Mouse (Mus musculus) neural tube, embryonic 11.5 days (tissue): ENCODE results near the gene Spa17. TPM values are rescaled to one million over a fixed set of nuclear protein-coding genes. Genes with fewer than 3 reads are reported as not detected.

Experiments used
- ATAC-seq: fragments of 200-750 bp; cut with Nextera tagmentation; 2 replicates; pipeline ENCODE4 v1.8.0; 2017; ENCODE audit warnings: moderate number of reproducible peaks, mild to moderate bottlenecking, moderate TSS enrichment, moderate library complexity; ENCODE audit not compliant: insufficient read depth, low FRiP score, low TSS enrichment
- DNase-seq: peaks from one replicate; pipeline ENCODE4 v3.0.0-alpha.2; 2015; ENCODE audit warnings: low spot score
- H3K27ac ChIP-seq: fragments of 300-500 bp; sonication (generic); 2 replicates; pipeline ENCODE4 v1.5.1; 2014; ENCODE audit warnings: low read depth, mild to moderate bottlenecking, low read length
- H3K27me3 ChIP-seq: fragments of 300-500 bp; sonication (generic); 2 replicates; pipeline ENCODE4 v1.6.1; 2014; ENCODE audit warnings: mild to moderate bottlenecking, low read length, mixed read lengths; ENCODE audit not compliant: control insufficient read depth, insufficient read depth
- H3K36me3 ChIP-seq: fragments of 300-500 bp; sonication (generic); 2 replicates; pipeline ENCODE4 v1.6.1; 2014; ENCODE audit warnings: mild to moderate bottlenecking, low read length, moderate library complexity, mixed read lengths; ENCODE audit not compliant: control insufficient read depth, insufficient read depth
- H3K4me1 ChIP-seq: fragments of 300-500 bp; sonication (generic); 2 replicates; pipeline ENCODE4 v1.6.1; 2014; ENCODE audit warnings: low read length, mixed read lengths; ENCODE audit not compliant: control insufficient read depth, insufficient read depth
- H3K4me2 ChIP-seq: fragments of 300-500 bp; sonication (generic); 2 replicates; pipeline ENCODE4 v1.6.1; 2014; ENCODE audit warnings: low read depth, mild to moderate bottlenecking, moderate library complexity
- H3K4me3 ChIP-seq: fragments of 300-500 bp; sonication (generic); 2 replicates; pipeline ENCODE4 v1.5.1; 2014; ENCODE audit warnings: low read depth, low read length
- H3K9ac ChIP-seq: fragments of 300-500 bp; sonication (generic); 2 replicates; pipeline ENCODE4 v1.6.1; 2014; ENCODE audit warnings: mild to moderate bottlenecking, low read length
- H3K9me3 ChIP-seq: fragments of 300-500 bp; sonication (generic); 2 replicates; pipeline ENCODE4 v1.6.1; 2016; ENCODE audit warnings: low read length; ENCODE audit not compliant: control insufficient read depth
- WGBS: fragments of 180-500 bp; shearing (Covaris S2); extraction: QIAGEN DNeasy Blood & Tissue Kit; methylation state at CpG from one replicate; pipeline ENCODE4 v1.1.7; 2014; 5-methylcytosine and 5-hydroxymethylcytosine counted together
- polyA plus RNA-seq: library from polyadenylated mRNA; unstranded; fragments of >200 nt; fragmentation: Nextera tagmentation; extraction: Ambion mirVana; gene quantifications from 2 replicates; pipeline ENCODE4 v1.2.1, GENCODE M21; 2014

Spa17 gene
- polyA plus RNA-seq, 1 experiment from 2014 or later: 13.3 TPM

DNA sequence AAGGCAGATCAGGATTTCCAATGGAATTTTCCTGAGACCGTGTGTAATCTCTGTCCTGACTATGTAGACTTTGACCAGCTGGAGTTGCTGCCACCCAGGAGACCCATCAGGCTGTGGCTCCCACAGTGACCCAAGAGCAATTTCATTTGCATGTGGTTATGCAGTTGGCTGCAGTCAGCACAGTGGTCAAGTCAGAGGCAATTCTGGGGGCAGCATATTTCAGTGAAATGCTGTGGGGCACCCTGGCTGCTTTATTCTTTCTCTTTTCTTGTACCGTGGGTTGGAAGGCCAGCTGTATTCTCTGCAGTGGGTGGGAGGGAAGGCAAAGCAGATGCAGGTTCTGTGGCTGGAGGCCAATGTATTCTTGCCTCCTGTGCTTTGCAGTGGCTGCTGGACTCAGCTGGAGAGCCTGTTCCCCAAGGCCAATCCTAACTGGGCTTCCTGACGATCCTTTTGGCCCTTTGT, 12.6 kb upstream of the Spa17 start:
- Histone ChIP-seq H3K9me3 (no peaks in the 10 kb centered on the region), H3K4me2 (no peak overlapping the region), H3K36me3 (no peaks in the 10 kb centered on the region), H3K9ac (peak overlapping the region; percentile 3; the same call in 1 of the 2 replicates), H3K27me3 (no peaks in the 10 kb centered on the region), H3K27ac (peak overlapping the region; percentile 67), H3K4me1 (no peaks in the 10 kb centered on the region), H3K4me3 (no peak overlapping the region)
- WGBS: 4% methylated on average over 3 of the region's 3 CpGs
- ATAC-seq (peak; percentile 64), DNase-seq (peak; percentile 34)

DNA sequence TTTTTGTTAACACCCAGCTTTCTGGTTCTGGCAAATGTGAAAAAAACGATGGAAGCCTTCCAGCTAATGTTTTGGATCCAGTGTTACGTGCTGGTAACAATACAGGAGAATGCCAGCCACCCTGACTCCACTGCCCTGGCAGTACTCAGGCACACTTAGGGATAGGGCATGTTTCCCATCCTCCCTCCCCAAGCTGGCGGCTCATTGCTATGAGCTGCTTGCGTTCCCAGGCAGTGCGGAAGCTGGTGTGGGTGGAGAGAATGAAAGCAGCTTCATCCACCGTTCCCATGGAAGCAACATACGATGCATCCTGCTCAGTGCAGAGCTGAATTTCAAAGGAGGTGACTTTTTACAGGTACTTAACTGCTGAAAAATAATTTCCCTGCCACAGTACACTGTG, 12.1 kb upstream of the Spa17 start:
- Histone ChIP-seq H3K9ac (no peak overlapping the region), H3K36me3 (no peaks in the 10 kb centered on the region), H3K4me3 (no peak overlapping the region), H3K4me1 (no peaks in the 10 kb centered on the region), H3K9me3 (no peaks in the 10 kb centered on the region), H3K27me3 (no peaks in the 10 kb centered on the region), H3K4me2 (no peak overlapping the region), H3K27ac (peak overlapping the region; percentile 67)
- DNase-seq: peak; percentile 21
- WGBS: 21% methylated on average over 7 of the region's 7 CpGs
- ATAC-seq: peak; percentile 70

DNA sequence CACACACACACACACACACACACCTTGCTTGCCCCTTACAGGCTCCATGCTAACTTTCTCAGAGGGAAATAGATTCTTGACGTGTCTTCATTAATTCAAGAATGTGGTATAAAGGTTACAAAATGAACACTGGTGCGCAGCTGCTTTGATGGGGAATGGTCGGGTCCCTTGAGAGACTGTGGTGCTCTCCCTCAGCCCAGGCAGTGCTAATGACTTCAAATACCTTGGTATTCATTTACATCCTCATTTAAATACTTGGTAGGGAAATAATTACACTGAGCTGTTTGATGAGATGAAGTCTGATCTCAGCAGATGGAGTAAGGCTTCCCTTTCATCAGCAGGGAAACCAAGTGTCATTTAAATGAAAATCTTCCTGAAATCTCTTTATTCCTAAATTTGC, 11.6 kb upstream of the Spa17 start:
- no peak overlapping the region for H3K9ac ChIP-seq
- 43% methylated on average over 3 of the region's 3 CpGs for WGBS
- no peaks in the 10 kb centered on the region for H3K9me3 ChIP-seq
- DNase-seq (no peak), ATAC-seq (peak; percentile 54; the same call in 1 of the 2 replicates)
- no peaks in the 10 kb centered on the region for H3K4me1 ChIP-seq
- no peak overlapping the region for H3K4me2 ChIP-seq
- H3K27ac ChIP-seq: peak overlapping the region; percentile 67
- H3K36me3 ChIP-seq: no peaks in the 10 kb centered on the region
- no peaks in the 10 kb centered on the region for H3K27me3 ChIP-seq
- H3K4me3 ChIP-seq: no peak overlapping the region

DNA sequence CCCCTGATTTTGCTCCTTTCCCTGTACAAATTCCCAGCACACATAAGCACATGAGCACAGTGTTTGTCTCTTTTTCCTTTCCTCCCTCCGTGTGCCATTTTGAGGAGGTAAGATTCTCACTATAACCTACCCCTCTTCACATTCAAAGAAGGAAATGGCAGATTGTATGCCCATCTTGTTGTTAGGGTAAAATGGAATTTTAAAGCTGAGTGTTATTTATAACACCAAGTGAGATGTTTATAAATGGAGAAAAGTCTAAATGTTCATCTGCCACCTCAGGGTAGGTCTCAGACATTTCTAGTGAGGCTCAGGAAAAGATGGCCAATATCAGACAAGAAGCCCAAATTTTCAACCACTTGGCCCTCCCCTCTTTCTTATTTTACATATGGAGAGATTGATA, 11.0 kb upstream of the Spa17 start:
- no peaks in the 10 kb centered on the region for H3K4me1 ChIP-seq
- DNase-seq (no peak), ATAC-seq (no peak)
- no peak overlapping the region for H3K27ac ChIP-seq
- no peaks in the 10 kb centered on the region for H3K9me3 ChIP-seq
- H3K27me3 ChIP-seq: no peaks in the 10 kb centered on the region
- no peaks in the 10 kb centered on the region for H3K36me3 ChIP-seq
- H3K4me3 ChIP-seq: no peak overlapping the region
- H3K4me2 ChIP-seq: no peak overlapping the region
- WGBS: 79% methylated on average over 1 of the region's 1 CpGs
- H3K9ac ChIP-seq: no peak overlapping the region

DNA sequence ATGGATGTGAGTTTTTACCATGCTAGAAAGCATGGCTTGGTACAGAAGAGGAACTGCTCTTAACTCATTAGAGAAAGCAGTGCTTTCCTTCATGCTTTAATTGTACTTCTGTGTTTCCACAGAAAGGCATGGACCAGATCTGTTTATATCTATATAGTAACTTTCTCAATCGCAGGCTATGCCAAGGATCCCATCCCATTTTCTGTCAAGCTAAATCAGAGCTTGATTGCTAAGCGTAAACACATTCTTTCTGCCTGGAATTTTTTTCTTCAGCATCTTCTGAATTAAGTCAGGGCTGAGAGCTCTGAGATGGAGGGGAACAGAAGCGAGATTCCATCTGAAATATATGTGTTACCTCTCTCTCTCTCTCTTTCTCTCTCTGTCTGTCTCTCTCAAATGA, 10.5 kb upstream of the Spa17 start:
- Histone ChIP-seq H3K4me3 (no peak overlapping the region), H3K4me2 (no peak overlapping the region), H3K9me3 (no peaks in the 10 kb centered on the region), H3K27me3 (no peaks in the 10 kb centered on the region), H3K4me1 (no peaks in the 10 kb centered on the region), H3K27ac (no peak overlapping the region), H3K36me3 (no peaks in the 10 kb centered on the region), H3K9ac (no peak overlapping the region)
- 84% methylated on average over 3 of the region's 3 CpGs for WGBS
- DNase-seq (no peak), ATAC-seq (no peak)

DNA sequence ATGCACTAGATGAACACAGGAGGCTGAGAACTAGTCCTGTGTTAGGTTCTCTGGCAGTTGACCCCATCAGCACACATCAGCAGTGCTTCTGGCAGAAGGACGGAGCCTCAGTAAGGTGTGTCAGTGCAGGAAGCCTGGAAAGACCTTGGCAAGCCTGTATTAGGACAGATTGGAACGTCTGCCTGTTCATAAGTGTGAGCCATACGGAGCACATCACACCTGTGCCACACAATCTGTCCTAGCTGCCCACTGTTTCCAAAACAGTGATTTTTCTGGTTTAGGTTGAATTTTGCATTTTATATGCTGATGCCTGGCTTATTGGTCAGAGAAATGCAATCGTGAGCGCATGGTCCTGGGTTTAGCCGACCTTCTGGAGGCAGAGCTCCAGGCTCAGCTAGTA, 7.8 kb upstream of the Spa17 start:
- Histone ChIP-seq H3K9ac (no peak overlapping the region), H3K27ac (no peak overlapping the region), H3K9me3 (no peaks in the 10 kb centered on the region), H3K36me3 (no peaks in the 10 kb centered on the region), H3K4me2 (no peak overlapping the region), H3K4me1 (no peaks in the 10 kb centered on the region), H3K4me3 (no peak overlapping the region), H3K27me3 (no peaks in the 10 kb centered on the region)
- ATAC-seq: no peak
- no peak for DNase-seq
- WGBS: 84% methylated on average over 6 of the region's 6 CpGs

DNA sequence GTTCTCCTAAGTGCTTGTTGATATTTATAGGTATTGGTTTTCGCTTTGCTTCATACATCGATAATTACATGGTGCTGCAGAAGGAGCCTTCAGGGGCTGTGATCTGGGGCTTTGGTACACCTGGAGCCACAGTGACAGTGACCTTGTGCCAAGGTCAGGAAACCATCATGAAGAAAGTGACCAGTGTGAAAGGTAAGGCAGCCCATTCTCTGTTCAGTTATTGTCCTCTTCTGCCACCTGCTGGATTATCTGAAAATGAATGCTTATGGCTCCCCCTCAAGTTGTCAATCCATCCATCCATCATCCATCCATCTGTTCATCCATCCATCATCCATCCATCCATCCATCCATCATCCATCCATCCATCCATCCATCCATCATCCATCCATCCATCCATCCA, 3.2 kb upstream of the Spa17 start:
- no peaks in the 10 kb centered on the region for H3K36me3 ChIP-seq
- 52% methylated on average over 2 of the region's 2 CpGs for WGBS
- no peak overlapping the region for H3K27ac ChIP-seq
- H3K4me2 ChIP-seq: no peak overlapping the region
- H3K4me3 ChIP-seq: no peak overlapping the region
- no peaks in the 10 kb centered on the region for H3K9me3 ChIP-seq
- ATAC-seq (no peak), DNase-seq (peak; percentile 33)
- no peaks in the 10 kb centered on the region for H3K27me3 ChIP-seq
- no peaks in the 10 kb centered on the region for H3K4me1 ChIP-seq
- no peak overlapping the region for H3K9ac ChIP-seq

DNA sequence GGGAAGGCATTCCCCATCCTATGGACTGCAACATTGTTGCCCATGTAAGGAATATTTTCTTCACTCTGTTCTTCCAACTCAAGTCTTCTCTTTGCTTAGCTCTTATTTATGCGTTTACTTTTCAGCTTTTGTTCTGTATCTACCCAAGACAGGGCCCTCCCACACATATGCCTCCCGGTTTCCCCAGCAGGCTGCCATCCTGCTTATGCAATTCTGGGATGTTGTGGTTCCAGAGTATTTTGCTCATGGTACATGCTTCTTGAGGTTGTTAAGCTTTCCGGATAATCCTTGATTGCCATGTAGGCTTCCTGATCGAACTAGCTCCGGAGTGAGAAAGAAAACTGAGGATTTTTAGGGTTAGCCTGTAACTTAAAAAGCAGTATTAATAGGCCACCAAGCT, 1.7 kb upstream of the Spa17 start:
- Histone ChIP-seq H3K27ac (no peak overlapping the region), H3K27me3 (no peaks in the 10 kb centered on the region), H3K4me3 (no peak overlapping the region), H3K9ac (no peak overlapping the region), H3K4me1 (no peaks in the 10 kb centered on the region), H3K36me3 (no peaks in the 10 kb centered on the region), H3K9me3 (no peaks in the 10 kb centered on the region), H3K4me2 (no peak overlapping the region)
- WGBS: 72% methylated on average over 5 of the region's 5 CpGs
- ATAC-seq (no peak), DNase-seq (no peak)

DNA sequence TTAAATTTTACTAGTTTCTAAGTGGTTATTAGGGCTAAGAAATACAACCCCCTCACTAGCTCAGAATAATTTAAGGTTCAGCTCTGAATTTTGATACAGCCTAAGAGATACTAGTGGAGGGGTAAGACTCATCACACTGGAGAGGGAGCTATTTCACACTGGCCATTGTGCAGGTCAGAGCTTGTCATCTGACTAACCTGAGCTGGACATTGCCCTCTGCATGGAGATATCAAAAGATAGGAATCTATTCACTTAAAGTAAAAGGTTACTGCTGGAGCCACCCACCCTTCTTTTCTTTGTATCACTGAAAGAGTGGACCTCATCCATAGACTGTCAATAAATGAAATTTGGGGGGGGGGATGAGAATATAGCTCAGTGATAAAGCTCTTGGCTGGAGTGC, 794 bp upstream of the Spa17 start:
- H3K27ac ChIP-seq: no peak overlapping the region
- 0 out of 2 replicates have a peak, but pooled peaks have one; percentile 5 for ATAC-seq
- H3K4me3 ChIP-seq: no peak overlapping the region

More for the DNA sequence above, 794 bp upstream of the Spa17 start:
- Histone ChIP-seq H3K36me3 (no peaks in the 10 kb centered on the region), H3K4me1 (no peaks in the 10 kb centered on the region), H3K9me3 (no peaks in the 10 kb centered on the region), H3K9ac (no peak overlapping the region), H3K27me3 (no peaks in the 10 kb centered on the region), H3K4me2 (peak overlapping the region; percentile 76; the same call in 1 of the 2 replicates)
- DNase-seq: no peak
